Mouse (Mus musculus) 3T3-L1 (cell line): ENCODE measurements around the gene Bid.
A peak's percentile ranks its signal among the peaks of the same experiment; 100 is the strongest.
"Not testable (repeated sequence)": the region's sequence is repeated elsewhere in the genome, so short reads cannot be mapped to it uniquely, and the experiment has no call there.

ENCODE experiments used
- DNase-seq: peaks from one replicate; pipeline ENCODE4 v3.0.0-alpha.2; 2015; ENCODE audit warnings: low read depth, low spot score

Bid gene

DNA sequence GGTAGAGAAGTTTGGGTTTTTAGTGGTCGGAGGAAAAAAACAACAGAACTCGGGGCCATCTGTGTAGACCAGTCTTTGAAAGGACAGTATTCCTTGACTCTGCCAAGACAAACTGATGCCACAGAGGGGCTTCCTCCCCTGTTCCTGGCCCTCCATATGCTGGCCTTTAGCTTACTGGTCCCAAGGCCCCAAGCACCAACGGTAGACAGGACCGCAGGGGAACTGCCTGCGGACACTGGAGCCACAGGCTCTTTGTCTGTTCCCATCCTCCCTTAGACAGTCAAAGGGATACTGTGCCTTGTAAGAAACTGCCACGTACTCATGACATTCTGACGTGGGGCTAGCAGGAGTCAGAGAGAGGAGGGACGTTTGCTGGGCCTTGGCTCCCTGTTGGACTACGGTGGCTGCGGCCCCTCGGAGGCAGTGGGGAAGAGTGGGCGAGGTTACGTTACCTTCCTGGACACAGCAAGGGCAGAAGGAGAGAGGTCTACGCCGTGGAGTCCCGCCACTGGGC is 20.5 kb upstream of the Bid start:
- no peak for DNase-seq

- DNase-seq = no peak
These were observed 17.5 kb upstream of the Bid start for GRCm38 (mm10) chr6:120934176-120934575.

GRCm38 (mm10) chr6:120933670-120934069 is 17.0 kb upstream of the Bid start:
- DNase-seq = no peak

DNA sequence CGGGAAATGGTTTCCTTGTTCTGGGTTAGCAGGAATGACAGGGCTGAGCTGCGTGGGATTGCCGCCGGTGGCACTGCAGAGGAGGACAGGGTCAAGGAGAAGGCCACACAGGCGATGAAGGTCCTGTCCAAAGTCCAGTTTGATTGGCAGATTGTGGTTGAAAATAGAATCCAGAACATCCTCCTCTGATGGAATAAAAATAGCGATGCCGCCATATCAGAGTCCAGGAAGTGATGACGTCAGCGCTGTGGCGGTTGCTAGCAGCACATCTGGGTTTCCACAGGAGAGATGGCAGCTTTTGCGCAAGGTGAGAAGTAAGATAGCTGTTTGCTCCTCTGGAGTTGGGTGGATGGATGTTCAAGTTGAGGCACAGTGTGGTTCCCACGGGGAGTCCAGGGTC is 15.9 kb upstream of the Bid start:
- no peak for DNase-seq

DNA sequence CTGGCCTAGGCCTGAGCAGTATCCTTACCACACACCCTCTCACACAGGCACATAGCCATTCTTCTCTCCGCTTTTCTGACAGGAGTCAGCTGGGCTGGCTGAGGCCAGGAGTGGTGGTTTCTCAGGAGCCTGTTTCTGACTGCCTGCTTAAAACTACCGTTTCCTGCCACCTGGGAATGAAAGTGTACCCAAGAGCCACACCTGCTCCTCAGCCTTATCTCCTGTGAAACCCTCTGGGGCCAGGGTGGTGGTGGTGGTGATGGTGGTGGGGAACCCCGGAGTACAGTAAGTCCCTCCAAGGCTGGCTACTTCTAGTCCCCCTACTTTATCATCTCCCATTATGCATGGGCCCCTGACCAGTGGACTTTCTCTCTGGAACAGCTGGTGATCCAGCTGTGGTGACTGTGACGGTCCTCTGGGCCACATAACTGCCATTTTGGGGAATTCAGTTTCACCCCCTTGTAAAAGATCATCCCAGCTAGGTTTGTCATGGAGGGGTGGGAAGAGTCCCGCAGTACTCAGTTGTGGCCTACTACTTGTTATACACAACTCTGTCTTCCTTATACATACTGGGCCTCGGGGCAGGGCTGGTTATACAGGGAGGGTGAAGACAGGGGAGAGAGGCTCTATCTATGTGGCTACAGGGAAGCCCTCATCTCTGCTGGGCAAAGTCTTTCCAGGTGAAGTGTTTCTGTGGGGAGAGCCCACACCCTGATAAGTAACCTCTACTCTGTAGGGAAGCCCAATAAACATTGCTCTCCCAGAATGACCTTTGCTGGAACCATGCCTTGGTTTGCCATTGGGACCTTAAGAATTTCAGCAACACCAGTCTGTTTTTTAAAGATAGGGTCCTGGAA is 14.0 kb upstream of the Bid start:
- DNase-seq = no peak

DNA sequence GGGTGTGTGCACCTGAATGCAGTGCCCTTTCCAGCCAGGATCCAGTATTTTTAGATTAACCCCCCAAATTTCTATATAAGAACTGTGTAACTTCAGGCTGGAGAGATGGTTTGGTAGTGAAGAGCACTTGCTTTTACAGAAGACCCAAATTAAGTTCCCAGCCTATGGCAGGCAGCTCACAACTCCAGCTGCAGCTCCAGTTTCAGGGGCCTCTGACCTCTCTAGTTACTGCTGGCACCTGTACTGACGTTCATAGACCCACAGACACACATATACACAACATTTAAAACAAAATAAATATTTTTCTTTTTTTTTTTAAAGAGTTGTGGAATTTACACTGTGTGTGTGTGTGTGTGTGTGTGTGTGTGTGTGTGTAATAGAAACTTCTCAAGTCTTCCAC is 12.8 kb upstream of the Bid start:
- no peak for DNase-seq

DNA sequence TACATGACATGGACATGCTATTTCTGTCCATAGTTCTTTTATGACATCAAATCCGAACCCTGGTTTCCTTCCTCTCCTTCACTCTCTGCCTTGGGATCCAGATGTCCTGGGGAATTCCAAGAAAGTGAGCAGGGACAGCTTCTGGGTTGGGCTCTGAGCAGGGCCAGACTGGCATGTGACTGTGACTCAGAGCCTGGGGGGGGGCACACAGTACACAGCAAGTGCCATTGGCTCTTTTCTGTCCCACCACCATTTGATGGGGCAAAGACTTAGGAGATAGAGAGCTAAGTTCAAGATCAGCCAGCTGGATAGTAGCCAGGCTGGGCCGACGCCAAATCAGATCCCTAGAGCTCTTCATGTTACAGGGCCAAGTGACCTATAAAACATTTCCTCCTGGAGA is 11.1 kb upstream of the Bid start:
- DNase-seq = peak; percentile 95

- peak; percentile 76 for DNase-seq
These were observed 10.2 kb upstream of the Bid start for GRCm38 (mm10) chr6:120926880-120927279.

DNA sequence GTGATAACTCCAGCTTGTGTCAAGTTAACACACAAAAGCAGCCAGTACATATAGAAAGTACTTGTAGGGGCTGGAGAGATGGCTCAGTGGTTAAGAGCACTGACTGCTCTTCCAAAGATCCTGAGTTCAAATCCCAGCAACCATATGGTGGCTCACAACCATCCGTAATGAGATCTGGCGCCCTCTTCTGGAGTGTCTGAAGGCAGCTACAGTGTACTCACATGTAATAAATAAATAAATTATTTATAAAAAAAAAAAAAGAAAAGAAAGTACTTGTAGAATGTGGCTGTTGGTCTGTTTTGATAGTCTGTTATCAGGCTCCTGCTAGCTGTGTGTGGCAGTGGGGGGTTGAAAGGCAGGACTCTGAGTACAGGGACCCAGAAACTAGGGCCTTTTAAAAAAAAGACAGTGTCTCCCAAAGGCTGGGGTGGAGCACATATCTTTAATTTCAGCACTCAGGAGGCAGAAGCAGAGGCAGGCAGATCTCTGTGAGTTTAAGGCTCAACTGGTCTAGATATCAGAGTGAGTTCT is 8.2 kb upstream of the Bid start:
- DNase-seq = not testable (repeated sequence)

DNA sequence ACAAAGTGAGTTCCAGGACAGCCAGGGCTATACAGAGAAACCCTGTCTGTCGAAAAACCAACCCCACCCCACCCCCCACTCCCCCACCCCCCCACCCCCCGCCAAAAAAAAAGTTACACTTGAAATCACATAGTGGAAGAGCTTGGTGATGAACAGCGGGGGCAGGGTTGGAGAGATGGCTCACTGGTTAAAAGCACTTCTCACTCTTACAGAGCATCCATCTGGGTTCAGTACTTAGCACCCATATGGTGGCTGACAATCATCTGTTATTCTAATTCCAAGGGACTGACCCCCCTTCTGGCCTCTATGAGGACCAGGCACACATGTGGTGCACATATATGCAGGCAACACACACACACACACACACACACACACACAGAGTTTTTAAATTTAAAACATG is 1.3 kb upstream of the Bid start:
- no peak for DNase-seq

- DNase-seq = peak; percentile 65
These were observed 574 bp upstream of the Bid start for GRCm38 (mm10) chr6:120916972-120917881.

DNA sequence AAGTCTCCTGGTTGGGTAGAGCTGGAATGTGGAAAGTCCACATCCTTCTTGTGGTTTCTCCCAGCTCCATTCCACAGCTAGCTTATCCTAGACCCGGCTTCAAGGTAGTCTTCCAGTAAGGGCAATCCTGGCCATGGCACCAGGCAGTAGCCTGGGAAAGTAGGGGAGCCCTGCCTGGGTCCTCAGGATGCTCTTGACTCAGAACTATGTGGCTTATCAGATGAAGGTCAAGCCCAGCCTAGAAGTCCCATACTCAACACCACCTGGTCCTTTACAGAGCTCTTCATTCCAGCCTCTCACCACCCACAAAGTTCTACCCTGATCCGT is 1.0 kb downstream of the Bid start:
- DNase-seq = no peak

GRCm38 (mm10) chr6:120914911-120915648 is 1.6 kb downstream of the Bid start:
- peak; percentile 91 for DNase-seq

GRCm38 (mm10) chr6:120914533-120914910 is 2.1 kb downstream of the Bid start:
- peak; percentile 66 for DNase-seq

DNA sequence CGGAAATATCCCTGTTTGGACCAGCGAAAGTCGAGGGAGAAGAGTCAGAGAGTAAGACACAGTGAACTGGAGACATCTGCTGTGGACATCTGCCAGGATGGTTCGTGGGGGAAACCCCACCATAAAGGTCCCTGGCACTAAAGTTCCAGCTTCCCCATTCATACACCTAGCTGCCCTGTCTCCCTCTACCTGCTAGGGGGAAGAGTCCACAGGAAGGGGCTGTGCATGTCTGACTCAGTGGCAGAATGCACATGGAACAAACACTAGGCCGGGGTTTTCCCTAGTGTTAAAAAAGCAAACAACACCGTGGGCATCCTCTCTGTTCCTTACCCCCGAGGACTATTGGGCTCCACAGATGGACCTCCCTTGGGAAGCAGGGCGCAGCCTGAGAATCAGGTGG is 2.9 kb downstream of the Bid start:
- DNase-seq = peak; percentile 32

DNA sequence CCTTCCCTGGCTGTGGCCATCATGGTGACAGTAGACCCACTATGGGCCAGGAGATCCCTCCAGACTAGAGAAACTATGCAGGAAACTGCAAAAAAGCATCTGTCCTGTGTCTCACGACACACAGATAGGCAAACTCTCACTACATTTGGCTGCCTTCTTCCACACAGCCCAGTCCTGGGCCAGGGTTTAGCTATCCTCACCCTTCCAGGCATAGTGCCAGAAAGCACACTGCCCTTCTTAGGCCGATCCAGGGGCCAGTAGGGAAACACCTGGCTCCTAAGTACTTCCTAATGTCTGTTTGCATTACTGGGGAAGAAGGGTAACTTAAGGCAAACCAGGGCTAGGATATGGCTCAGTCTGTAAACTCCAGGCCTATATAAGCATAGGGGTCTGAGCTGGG is 3.7 kb downstream of the Bid start:
- peak; percentile 44 for DNase-seq

DNA sequence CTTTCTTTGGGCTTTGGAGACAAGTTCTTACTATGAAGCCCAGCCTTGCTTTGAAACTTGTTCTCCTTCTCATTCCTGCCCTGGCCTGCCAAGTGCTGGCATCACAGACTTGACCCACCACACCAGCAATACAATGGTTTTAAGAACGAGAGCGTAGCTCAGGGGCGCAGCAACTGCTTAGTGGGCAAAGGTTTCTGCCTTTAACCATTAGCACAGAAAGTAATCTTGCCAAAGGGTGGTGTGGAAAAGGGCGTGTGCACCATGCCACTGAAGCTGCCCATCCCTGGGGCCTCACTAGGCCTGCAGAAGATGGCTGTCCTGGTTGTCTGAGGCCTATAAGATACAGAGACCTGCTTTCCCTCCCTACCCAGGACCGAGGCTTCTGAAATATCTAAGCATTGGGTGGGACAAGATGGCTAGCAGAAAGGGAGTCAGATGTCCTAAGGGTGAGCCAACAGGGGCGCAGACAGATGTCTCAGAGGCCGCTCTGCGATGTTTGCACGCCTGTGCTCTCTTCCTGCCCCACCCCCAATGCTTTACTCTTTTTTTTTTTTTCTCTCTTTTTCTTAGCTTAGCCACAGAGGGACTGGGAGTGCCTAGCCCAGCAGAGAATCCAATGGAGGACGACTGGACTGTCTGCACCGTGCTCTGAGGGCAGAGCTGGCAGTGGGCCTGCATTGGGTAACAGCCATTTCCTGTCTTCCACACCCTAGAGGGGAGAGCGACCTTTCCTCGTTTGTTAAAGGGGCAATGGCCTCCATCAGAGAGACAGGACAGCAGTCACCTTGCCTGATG is 5.2 kb downstream of the Bid start:
- peak; percentile 35 for DNase-seq

DNA sequence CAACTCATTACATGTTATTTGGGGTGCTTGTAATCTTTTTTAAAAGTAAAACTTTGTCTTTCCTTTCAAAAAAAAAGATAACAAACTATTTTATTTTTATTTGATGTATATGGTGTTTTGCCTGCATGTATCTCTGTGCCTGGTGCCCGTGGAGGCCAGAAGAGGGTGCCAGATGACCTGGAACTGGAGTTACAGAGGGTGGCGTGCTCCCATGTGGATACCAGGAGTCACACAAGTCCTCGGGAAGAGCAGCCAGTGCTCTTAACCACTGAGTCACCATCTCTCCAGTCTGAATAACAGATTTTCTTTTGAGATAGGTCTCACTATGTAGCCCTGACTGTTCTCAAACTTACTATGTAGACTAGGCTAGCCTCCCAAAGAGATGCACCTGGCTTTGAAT is 7.2 kb downstream of the Bid start:
- DNase-seq = no peak

- not testable (repeated sequence) for DNase-seq
These were observed 8.6 kb downstream of the Bid start for GRCm38 (mm10) chr6:120907876-120908597.

- DNase-seq = no peak
These were observed 10.1 kb downstream of the Bid start for GRCm38 (mm10) chr6:120906521-120906920.
